Mouse (Mus musculus): ENCODE measurements around the gene Igf2r.

The Igf2r gene

DNA sequence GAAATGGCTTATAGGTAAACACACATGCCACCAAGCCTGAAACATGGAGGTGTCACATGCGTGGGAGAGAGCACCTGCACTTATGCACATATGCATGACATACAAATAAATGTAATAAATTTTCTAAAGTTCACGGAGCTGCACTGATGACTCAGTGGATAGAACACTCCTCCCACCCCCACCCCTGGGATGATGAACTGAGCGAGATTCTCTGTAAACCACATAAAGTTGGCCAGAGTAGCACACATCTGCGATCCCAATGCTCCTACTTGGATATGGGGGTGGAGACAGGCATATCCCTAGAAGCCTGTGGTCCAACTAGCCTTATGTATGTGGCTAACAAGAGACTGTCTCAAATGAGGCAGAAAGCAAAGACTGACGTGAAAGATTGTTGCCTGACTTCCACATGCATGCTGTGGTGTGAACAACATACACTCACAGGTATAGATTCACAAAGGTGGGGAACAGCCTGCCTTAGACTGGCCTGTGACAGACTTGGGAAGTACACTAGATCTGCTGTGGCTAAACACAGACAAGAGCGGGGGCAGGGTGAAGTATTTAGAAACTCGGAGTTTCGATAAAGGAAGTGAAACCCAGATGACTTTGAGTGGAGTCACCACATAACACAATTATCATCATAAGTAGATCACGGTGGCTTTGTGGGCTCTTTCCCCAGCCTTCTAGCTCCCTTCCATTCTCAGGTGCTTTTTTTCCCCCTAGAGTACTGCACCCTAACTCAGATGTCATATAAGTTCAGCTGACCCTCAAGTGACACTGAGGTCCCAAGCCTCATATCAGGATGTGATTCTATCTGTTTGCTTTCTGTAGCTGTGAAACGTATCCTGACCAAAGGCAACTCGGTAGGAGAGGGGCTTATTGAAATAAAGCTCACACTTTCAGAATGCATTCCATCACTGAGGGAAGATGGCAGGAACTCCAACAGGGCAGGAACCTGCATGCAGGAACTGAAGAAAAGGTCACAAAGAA is 13.7 kb upstream of the Igf2r start:
- in situ Hi-C loops (cut with MboI, MseI) = no loop called here

DNA sequence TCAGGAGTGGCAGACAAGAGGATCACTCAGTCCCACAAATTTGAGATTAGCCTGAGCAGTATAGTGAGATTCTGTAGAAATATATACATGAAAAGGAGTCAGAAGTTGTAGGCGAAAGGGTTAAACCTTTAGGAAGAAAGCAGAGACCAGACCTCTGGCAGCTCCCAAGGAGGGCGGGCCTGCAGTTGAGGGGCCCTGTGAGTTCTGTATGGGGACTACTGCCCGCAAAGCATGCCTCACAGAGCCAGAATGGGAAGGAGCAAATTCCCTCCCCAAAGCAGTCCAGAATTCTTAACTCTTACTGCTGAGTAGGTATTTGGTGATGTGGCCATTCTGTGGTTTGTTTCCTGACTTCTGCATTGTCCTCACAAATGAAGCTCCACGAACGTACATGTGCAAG is 11.6 kb upstream of the Igf2r start:
- in situ Hi-C loops (cut with MboI, MseI) = no loop called here

DNA sequence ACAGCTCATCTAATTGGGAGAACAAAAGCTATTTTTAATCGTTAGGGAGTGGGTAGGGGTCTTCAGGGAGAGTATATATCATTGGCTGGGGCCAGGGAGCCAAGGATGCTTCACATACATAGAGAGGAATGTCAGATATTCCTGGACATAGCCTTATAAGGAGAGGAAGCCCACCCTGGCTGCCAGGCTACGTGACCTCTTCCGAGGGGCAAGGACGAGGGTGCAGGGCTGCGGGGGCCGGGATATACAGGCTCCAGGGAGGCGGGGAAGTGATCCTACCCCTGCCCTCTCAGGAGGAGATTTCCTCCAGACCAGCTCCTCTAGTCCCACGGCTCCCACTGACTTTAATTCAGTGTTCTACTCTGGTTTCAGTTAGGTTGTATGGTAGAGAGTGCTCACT is 10.7 kb upstream of the Igf2r start:
- in situ Hi-C loops (cut with MboI, MseI) = no loop called here

DNA sequence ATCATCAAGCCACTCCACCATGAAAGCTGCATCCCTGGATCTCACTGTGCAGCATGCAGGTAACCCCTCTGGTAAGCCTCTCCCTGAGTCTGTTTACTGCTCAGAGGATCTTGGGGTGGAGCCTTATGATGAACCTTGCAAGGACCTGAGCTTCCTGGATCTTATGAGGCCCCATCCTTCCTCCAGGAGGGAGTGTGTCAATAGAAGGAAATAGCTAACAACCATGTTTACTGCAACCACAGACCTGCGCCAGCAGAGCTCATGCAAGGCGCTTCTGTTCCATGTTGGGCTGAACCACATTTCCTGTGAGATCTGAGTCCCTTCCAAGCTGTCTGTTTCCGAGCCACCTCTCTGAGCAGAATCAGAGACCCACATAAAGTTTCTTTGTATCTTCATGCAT is 10.0 kb upstream of the Igf2r start:
- in situ Hi-C loops (cut with MboI, MseI) = no loop called here

DNA sequence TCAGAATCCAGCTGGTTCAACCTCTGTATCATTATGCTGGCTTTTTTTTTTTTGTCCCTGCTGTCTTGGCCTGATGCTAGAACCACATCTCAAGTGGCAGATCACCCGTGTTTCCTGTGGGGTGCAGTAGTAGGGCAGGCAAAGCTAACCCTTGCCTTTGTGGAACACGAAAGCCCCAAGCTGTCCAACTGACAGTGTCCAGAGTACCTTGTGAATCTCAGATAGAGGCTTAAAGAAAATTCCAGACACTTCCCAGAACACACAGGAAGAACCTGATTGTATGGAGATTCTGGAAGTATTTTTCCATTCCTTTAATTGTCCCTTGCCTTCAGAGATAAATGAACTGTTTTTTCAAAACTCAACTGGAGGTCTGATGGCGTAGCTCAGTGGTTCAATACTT is 4.5 kb upstream of the Igf2r start:
- in situ Hi-C loops (cut with MboI, MseI) = no loop called here

DNA sequence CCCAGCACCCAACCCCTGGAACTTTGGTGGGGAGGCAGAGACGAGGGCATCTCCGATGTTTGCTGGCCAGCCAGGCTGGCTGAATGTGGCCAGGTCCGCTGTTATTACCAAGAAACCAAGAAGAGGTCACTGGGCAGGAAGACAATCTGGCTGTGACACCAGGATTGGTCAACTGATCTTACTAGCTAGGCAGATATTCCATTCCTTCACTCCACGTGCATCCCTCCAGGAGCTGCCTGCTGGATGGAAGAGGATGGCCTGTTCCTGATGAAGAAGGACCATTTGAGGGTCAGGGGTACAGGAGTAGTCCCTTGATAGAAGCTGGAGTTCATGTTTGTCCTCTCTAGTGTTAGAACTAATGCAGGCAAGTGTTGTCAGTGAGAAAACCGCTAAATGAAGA is 1.0 kb upstream of the Igf2r start:
- in situ Hi-C loops (cut with MboI, MseI) = no loop called here

DNA sequence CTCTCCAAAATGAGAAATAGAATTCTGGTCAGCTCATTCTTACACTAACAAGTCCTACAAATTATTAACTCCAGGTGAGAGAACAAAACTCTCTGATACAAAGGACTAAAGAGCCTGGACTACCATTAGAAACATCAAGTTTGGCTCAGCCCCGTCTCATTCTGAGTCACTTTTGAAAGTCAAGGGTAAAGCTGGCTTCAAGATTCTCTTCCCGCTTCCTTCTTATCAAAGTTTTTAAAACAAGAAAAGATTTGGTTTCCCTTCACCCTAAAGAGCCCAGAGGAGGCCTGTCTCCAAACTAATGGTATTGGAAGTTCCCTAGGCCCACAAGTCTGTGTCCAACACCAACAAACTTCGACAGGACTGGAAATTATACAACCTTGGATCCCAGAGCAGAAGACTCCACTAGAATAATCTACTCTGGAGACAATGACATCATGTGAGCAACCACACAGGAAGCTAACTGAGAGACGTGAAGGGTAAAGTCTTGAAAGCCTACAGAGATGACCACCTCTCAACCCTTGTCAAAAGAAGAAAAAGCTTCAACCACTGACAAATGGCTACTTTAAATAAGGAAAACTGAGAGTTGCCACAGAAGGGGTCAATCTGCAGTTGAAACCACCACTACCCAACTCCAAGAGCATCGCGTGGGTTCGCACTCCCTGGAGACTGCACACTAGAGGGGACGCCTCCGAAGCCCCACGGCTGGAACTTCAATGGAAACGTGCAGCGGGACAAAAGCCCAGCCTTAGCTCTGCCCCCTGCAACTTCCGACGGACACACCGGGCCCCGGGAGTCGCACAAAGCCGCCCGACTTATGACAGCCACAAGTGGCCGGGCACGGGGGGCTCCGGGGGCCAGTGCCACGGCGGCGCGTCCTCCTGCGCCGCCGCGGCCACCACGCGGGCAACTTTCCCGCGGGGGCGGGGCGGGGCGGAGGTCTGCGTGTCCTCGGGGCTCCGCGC is 767 bp downstream of the Igf2r start:
- in situ Hi-C loops (cut with MboI, MseI) = no loop called here

DNA sequence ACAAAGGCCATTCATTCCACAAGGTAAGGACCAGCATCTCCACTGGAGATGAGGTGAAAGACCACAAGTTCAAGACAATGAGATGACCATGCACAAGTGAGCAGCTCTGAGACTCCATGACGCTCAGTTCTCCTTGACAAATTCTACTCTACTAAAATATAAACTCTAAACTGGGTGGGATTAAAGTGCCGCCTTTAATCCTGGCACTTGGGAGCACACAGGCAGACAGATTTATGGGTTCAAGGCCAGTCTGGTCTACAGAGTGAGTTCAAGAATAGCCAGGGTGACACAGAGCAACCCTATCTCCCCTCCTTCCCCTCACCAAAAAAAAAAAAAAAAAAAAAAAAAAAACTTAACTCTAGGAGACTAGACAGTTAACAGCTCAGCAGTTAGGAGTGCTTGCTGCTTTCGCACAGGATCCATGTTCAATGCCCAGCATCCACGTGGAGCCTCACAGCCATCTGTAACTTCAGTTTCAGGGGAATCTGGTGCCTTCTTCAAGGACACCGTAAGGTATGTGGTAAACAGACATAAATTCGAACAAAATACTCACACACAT is 2.1 kb downstream of the Igf2r start:
- in situ Hi-C loops (cut with MboI, MseI) = no loop called here

DNA sequence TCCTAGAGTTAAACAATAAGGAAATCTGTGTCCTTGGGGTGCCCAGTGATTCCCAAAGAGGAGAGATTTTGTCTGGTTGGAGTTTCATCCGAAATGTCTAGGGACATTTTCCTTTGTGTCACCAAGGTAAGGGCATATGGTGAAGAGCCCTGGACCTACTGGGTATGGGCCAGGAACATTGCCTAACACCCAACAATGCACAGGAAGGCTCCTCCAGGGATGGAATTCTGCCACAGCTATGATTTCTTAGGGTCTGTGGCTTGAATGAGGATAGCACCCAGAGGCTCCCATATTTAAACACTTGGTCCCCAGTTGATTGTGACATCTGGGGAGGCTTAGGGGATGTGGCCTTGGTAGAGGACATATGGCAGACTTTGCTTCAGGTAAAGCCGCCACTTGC is 6.1 kb downstream of the Igf2r start:
- in situ Hi-C loops (cut with MboI, MseI) = no loop called here

DNA sequence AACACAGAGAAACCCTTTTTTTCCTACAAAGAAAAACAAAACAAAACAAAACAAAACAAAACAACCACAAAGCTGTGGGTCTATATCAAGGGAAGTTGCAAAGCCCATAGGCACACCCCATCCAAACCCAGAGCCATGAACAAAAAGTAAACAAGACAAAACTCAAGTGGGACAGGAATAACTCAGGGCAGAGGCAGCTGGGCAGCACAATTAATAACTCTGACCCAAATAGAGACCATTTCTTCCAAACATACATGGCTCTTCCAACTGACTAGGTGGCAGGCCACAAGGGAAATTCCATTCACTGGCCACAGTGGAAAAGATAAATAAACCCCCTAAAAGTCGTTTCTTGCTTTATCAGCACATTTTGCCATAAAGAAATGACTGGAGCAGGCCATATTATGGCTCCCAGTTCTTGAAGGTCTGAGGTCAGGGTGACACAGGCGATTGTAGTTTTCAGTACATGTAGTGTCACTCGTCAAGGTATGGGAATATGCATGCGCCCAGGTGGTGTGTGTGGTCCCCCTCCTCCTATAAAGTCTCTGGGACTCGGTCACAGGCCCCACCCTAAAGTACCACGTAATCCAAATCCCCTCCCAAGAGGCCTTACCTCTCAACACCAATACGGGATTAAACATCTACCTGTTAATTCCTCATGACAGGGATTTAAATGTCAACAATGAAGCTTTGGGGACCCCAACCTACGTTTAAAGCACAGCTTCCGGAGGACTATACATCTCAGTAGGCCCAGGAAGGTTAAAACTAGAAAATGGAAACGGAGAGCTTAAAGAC is 8.9 kb downstream of the Igf2r start:
- in situ Hi-C loops (cut with MboI, MseI) = no loop called here

DNA sequence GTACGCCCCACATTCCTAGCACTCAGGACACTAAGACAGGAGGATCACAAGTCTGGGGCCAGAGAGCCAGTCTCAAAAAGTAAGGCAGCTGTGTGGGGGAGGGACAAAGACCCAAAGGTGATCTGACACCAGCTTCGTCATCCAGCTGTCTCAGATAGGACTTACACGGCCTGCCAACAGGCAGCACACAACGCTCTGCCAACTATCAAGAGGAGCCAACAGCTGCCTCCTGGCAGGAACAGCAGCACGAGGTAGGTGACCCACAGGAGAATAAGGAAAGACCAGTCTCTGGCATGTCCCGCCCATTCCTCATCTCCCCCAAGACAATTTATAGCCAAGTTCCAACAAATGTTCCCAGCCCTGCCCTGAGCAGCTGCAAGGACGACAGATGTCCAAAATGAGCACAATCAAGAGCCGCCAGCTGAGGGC is 9.8 kb downstream of the Igf2r start:
- in situ Hi-C loops (cut with MboI, MseI) = no loop called here

DNA sequence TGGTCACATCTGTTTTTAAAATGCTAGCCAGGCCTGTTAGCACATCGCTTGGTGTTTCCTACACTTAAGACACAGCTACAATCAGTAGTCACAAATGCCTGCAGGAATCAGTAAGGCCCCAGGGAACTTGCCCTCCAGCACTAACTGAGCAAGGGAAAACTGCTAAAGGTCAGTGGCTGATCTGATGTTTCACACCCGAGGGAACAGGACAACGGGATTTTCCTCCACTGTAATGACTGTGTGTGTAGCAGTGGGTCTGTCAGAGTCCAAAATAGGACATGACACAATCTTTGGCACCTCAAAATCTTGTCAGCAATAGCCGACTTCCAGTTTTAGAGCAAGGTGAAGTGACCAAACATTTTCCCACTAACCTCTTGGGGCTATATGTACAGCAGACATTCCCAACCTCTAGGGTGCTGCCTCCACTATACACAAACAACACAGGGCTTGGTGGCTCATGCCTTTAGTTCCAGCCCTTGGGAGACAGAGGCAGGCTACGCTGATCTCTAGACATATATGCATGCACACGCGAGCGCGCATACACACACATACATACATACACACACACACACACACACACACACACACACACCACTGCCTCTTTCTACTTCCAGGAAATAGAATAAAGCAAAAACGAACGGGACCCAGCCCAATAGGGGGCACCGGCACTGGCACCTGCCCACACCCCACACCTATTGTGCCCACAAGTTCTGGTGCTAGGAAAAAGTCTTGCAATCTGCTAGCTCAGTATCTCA is 10.6 kb downstream of the Igf2r start:
- in situ Hi-C loops (cut with MboI, MseI) = no loop called here

DNA sequence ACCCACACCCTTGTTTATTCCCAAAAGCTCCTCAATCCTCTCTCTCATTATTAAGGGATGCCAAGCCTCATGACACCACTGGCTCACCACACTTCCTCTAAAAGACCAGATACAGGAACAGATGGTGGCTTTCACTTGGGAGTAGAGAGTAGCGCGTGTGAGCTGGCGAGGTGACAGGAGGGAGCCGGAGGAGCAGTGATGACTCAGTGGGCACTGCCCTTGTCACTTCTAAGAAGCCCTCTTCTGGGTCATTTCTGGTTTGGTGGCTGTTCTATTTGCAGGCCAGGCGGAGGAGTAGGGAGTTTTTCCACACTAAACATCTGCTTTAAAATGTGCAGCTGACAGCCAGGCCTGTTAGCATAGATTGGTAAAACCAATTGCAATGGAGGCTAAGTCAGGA is 11.5 kb downstream of the Igf2r start:
- in situ Hi-C loops (cut with MboI, MseI) = no loop called here

DNA sequence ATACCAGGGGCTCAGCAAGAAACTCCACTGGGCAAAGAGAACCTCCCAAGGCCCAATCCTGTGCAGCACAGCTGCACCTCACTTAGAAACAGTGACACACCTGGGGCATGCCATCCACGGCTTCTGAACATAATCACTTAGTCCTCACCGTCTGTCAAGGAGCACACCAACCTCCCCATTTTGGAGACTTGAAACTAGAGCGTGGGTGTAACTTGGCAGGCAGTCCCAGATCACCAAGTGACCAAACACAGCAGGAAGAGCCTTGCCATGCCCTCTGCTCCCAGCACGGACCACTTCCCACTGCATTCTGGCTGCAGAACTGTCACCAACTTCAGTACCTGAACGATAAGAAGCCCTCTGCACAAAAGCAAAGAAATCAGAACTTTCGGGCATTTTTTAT is 12.3 kb downstream of the Igf2r start:
- in situ Hi-C loops (cut with MboI, MseI) = no loop called here

DNA sequence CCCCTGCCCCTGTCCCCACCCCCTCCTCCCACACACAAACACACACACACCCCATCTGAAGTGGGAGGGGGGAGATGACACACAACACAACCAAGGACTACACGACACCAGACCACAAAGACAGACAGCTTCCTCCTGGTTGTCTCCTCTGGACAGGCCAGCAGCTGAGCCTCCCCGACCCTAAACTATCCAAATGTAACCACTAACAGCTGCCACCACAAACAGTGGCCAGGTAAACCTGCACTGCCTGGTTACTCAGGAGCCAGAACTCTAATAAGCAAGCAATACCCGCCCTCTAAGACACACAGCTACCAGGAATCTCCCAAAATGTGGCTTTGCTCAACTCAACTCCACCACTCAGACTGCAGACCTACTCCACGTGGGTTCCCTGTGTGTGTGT is 13.5 kb downstream of the Igf2r start:
- in situ Hi-C loops (cut with MboI, MseI) = no loop called here

DNA sequence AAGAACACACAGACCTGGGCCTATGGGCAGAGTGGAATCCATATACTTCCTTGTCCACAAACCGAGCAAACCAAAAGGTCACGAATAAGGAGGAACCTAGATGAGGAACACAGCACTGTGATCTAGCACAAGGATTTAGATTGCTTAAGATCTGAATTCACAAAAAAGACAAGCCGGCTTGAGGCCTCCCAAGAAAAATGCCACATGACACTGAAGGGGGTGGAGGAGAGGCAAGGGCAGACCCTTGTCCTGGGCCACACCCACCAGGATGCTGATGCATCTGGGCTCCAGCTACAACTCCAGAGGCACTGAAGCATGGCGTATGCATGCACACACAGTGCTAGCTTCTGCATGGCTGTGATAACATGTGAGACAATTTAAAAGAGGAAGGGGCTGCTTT is 14.3 kb downstream of the Igf2r start:
- in situ Hi-C loops (cut with MboI, MseI) = no loop called here

DNA sequence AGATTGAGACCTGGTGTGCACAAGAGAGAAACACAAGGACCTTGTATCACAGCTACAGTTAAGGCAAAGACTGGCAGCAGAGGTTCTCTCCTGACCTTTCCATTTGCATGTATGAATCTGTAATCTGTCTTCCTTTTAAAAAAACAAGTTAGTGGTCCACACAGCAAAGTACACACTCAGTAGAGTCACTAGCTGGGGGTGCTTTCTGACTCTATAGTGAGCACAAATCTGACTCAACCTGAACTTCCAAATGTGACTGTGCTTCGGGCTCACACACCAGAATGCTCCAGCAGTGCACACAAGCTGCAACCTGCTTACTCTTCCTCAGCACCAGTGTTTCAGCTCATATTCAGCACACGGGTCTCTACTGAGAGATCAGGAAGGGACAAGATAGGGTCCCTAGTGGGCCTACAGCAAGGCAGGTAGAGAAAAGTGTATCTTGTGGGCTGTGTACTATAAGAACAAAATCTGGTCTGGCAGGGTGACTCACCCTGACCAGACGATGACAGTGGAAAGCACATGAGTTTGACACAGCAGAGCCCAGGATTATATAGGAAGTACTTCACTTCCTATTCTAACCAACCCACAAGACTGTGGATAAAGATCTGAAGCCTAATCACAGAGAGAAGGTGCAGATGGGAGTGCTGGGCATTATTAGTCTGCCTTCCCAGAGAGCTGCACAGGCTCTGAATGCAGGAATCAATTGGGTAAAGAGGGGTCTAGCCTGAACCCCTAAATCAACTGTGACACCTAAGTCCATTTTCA is 15.0 kb downstream of the Igf2r start:
- in situ Hi-C loops (cut with MboI, MseI) = no loop called here

DNA sequence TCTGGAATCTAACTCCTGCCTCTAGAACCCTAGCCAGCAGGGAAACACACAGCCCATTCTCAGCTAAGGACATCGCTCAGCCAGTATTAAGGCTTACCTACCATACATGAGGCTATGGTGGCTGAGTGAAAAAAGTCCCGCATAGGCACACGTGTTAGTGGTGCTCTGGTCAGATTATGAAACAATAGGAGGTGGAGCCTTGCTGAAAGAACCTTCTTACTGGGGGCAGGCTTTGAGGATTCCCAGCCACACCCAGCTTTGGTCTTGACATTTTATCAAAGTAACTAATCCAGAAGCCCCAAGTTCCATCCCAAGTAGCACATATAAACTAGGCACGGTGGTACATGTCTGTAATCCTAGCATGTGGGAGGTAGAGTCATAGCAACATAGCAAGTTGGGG is 16.4 kb downstream of the Igf2r start:
- in situ Hi-C loops (cut with MboI, MseI) = no loop called here

DNA sequence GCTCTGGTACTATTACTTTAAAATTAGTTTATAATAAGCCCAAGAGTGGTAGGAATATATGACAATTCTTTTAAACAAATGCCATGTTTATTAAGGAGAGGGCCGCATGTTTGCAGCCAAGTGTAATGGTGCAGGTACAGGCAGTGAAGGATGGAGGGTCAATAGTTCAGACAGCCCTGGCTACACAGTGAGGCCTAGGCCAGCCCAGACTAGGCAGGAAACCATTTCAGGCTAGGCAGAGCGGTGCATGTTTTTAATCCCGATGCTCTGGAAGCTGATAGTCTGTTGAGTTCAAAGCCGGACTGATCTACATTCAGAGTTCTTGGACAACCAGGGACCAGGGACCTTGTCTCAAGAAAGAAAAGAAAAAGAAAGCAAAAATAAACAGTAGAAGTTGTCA is 17.8 kb downstream of the Igf2r start:
- in situ Hi-C loops (cut with MboI, MseI) = no loop called here

DNA sequence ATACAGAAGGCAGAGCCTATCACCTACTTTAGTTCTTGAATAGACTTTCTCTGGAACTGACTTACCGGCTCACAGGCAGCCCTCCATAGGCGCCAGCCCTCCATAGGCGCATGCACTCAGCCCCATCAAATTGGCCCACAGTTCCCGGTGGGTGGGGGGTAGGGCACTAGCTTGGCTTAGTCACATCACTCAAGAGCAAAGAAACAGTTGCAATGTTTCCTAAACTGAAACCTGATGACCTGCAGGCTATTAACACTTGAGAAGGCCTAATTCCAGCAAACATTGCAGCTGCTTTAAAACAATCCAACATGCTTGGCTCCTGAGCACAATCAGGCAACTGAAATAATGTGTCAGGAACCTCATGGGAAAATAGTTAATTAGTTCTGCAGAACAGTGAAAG is 18.2 kb downstream of the Igf2r start:
- in situ Hi-C loops (cut with MboI, MseI) = no loop called here

Measured in T-helper 2 cell (primary cell).